Mouse (Mus musculus): ENCODE results near the gene Hcn3.

- TF ChIP-seq GATA2 (IDR thresholded peaks at IDR 0.05; ENCODE audit: borderline replicate concordance, low read depth, low read length) (no peak), GATA1 (IDR thresholded peaks at IDR 0.05; ENCODE audit: borderline replicate concordance, low read length) (no peak), CTCF (IDR thresholded peaks at IDR 0.05; ENCODE audit: low read depth, low read length) (no peak), TAL1 (conservative IDR thresholded peaks at IDR 0.05; ENCODE audit: low read depth, low read length) (peak; percentile 68), POLR2AphosphoS5 (IDR thresholded peaks at IDR 0.05; ENCODE audit: insufficient replicate concordance, low read depth, low read length) (no peak)
Measured at GRCm38 (mm10) chr3:89132285-89133062, 27.5 kb downstream of the Hcn3 start.

Data from G1E (cell line).